Mouse (Mus musculus) heart, embryonic 12.5 days (tissue): ENCODE measurements around the gene Taf12. TPM values are rescaled to one million over a fixed set of nuclear protein-coding genes. Genes with fewer than 3 reads are reported as not detected.
"Not testable (repeated sequence)": the region's sequence is repeated elsewhere in the genome, so short reads cannot be mapped to it uniquely, and the experiment has no call there.

Experiments
- ATAC-seq: fragments of 200-750 bp; cut with Nextera tagmentation; 2 replicates; pipeline ENCODE4 v1.8.0; 2017; ENCODE audit warnings: moderate TSS enrichment, moderate library complexity; ENCODE audit not compliant: insufficient number of reproducible peaks, low FRiP score
- H3K27ac ChIP-seq: fragments of 300-500 bp; sonication (generic); 2 replicates; pipeline ENCODE4 v1.5.1; 2016; ENCODE audit warnings: mild to moderate bottlenecking, moderate library complexity; ENCODE audit not compliant: poor library complexity, severe bottlenecking
- H3K27me3 ChIP-seq: fragments of 300-500 bp; sonication (generic); replicated peaks from 2 replicates; pipeline ENCODE4 v1.6.1; 2016; ENCODE audit warnings: mild to moderate bottlenecking, moderate library complexity
- H3K36me3 ChIP-seq: fragments of 300-500 bp; sonication (generic); 2 replicates; pipeline ENCODE4 v1.6.1; 2016; ENCODE audit warnings: mild to moderate bottlenecking, moderate library complexity
- H3K4me1 ChIP-seq: fragments of 300-500 bp; sonication (generic); replicated peaks from 2 replicates; pipeline ENCODE4 v1.6.1; 2016; ENCODE audit warnings: mild to moderate bottlenecking
- H3K4me2 ChIP-seq: fragments of 300-500 bp; sonication (generic); 2 replicates; pipeline ENCODE4 v1.6.1; 2016; ENCODE audit warnings: mild to moderate bottlenecking, moderate library complexity
- H3K4me3 ChIP-seq: fragments of 300-500 bp; sonication (generic); 2 replicates; pipeline ENCODE4 v1.5.1; 2016; ENCODE audit warnings: mild to moderate bottlenecking
- H3K9ac ChIP-seq: fragments of 300-500 bp; sonication (generic); 2 replicates; pipeline ENCODE4 v1.6.1; 2016; ENCODE audit warnings: mild to moderate bottlenecking, moderate library complexity
- H3K9me3 ChIP-seq: fragments of 300-500 bp; sonication (generic); replicated peaks from 2 replicates; pipeline ENCODE4 v1.6.1; 2016; ENCODE audit warnings: mild to moderate bottlenecking, moderate library complexity
- WGBS: fragments of 180-500 bp; shearing (Covaris S2); methylation state at CpG from one replicate; pipeline ENCODE4 v1.1.7; 2016; 5-methylcytosine and 5-hydroxymethylcytosine counted together
- polyA plus RNA-seq: library from polyadenylated mRNA; unstranded; fragments of >200 nt; fragmentation: Nextera tagmentation; extraction: Ambion mirVana; gene quantifications from 2 replicates; pipeline ENCODE4 v1.2.1, GENCODE M21; 2016

Gene Taf12
- polyA plus RNA-seq, 1 experiment from 2014 or later: 34.7 TPM

DNA sequence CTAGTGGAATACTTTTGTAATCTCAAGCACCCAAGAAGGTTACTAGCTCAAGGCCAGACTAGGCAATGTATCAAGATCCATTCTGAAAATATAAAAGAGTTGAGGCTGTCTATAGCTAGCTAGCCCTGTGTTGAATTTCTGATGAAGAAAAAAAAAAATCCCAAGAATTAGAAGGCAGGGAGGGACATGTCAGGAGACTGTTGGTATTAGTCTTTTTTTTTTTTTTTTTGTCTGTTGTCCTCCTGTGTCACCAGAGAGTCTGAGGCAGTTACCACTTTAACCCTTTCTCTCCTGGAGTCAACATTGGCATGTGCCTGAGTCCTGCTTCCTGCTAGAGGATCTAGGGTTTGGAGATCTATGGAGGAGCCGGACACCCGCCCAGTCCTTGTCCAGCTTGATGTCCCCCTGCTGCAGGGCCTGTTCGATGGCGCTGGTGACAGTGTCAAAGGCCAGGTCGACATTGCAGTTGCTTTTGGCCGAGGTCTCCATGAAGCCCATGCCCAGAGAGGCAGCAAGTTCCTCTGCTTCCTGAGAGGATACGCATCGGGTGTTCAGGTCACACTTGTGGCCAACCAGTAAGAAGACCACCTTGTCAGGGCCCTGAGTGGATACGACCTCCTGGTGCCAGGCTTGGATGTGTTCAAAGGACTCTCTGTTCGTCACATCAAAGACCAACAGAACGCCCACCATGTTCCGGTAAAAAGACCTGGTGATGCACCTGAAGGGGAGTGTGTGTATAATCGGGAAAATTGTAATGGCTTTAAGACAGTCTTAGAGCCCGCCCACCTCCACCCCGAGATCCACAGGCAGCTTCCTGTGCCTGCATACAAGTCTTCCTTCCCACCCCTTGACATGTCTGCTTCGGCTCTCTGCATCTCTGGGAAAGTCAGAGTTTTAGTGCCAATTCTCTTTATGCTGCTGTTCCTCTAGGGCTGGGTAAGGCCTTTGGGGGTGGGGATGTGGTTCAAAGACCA lies 28.1 kb downstream of the Taf12 start:
- no peaks in the 10 kb centered on the region for H3K36me3 ChIP-seq
- no peaks in the 10 kb centered on the region for H3K9me3 ChIP-seq
- peak overlapping the region; percentile 63 for H3K4me3 ChIP-seq
- no peaks in the 10 kb centered on the region for H3K27me3 ChIP-seq
- WGBS: 65% methylated on average over 16 of the region's 16 CpGs
- H3K4me1 ChIP-seq: peaks cover 15% of the 10 kb centered on the region
- H3K4me2 ChIP-seq: peak overlapping the region; percentile 90
- H3K9ac ChIP-seq: peak overlapping the region; percentile 77
- no peak overlapping the region for H3K27ac ChIP-seq
- ATAC-seq: no peak

DNA sequence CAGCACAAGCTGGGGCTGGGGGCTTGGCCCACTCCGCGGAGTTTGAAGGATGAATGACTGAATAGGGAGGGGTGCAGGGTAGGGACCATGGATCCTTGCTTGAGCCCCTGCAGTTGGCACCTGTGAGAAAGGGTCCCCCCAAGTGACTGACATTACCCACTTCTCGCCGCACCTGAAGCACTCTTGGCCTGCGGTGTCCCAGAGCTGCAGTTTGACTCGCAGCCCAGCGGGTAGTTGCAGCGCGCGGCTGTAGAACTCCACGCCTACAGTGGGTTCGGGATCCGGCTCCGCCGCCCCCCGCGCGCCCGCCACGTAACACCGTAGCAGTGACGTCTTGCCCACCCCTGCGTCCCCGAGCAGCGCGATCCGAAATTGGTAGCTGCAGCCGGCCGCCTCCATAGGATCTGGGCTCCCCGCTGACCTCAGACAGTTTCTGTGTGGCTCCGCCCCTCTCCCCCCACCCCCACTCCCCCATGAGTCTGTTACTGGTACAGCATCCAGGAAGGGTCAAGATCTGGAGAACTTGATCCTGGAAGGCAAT lies 28.8 kb downstream of the Taf12 start, which contains the start of gene Rab42:
Rab42 (minus strand) TSS at position 447 of the 541 bp plus-strand sequence.
- Histone ChIP-seq H3K27ac (no peak within 1 kb of the TSS), H3K4me2 (peak within 1 kb of the TSS; percentile 90), H3K4me3 (peak within 1 kb of the TSS; percentile 63), H3K9me3 (no peaks in the 10 kb centered on the region), H3K36me3 (no peaks in the 10 kb centered on the region), H3K9ac (peak within 1 kb of the TSS; percentile 77), H3K4me1 (peaks cover 15% of the 10 kb centered on the region), H3K27me3 (no peaks in the 10 kb centered on the region)
- ATAC-seq: peak; percentile 69
- 3% methylated on average over 31 of the region's 31 CpGs for WGBS

DNA sequence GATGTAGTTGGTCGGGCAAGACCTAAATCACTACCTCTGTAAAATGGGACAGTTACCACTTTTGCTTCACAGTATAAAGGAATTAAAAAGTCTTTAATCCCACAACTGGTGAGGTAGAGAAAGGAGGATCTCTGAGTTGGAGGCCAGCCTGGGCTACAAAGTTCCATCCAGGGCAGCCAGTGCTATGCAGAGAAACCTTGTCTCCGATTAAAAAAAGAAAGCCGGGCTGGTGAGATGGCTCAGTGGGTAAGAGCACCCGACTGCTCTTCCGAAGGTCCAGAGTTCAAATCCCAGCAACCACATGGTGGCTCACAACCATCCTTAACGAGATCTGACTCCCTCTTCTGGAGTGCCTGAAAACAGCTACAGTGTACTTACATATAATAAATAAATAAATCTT lies 29.3 kb downstream of the Taf12 start:
- Histone ChIP-seq H3K4me1 (peaks cover 15% of the 10 kb centered on the region), H3K9ac (peak overlapping the region; percentile 77; the same call in 1 of the 2 replicates), H3K4me2 (peak overlapping the region; percentile 90), H3K4me3 (peak overlapping the region; percentile 63)
- not testable (repeated sequence) for H3K27me3 ChIP-seq, H3K9me3 ChIP-seq, H3K27ac ChIP-seq, ATAC-seq, H3K36me3 ChIP-seq
- 39% methylated on average over 6 of the region's 6 CpGs for WGBS

- Histone ChIP-seq H3K27ac (no peak overlapping the region), H3K4me2 (no peak overlapping the region), H3K9me3 (no peaks in the 10 kb centered on the region), H3K9ac (no peak overlapping the region), H3K27me3 (no peaks in the 10 kb centered on the region), H3K4me3 (no peak overlapping the region), H3K4me1 (peaks cover 23% of the 10 kb centered on the region), H3K36me3 (peaks cover 9% of the 10 kb centered on the region)
- 70% methylated on average over 8 of the region's 8 CpGs for WGBS
- no peak for ATAC-seq
Measured at GRCm38 (mm10) chr4:132305276-132305675, 31.1 kb downstream of the Taf12 start.

GRCm38 (mm10) chr4:132306004-132306403 lies 31.8 kb downstream of the Taf12 start:
- Histone ChIP-seq H3K4me3 (no peak overlapping the region), H3K4me2 (no peak overlapping the region), H3K27ac (no peak overlapping the region), H3K4me1 (peaks cover 23% of the 10 kb centered on the region), H3K9me3 (no peaks in the 10 kb centered on the region), H3K9ac (no peak overlapping the region), H3K27me3 (no peaks in the 10 kb centered on the region), H3K36me3 (peaks cover 16% of the 10 kb centered on the region)
- ATAC-seq: no peak
- 77% methylated on average over 6 of the region's 6 CpGs for WGBS

DNA sequence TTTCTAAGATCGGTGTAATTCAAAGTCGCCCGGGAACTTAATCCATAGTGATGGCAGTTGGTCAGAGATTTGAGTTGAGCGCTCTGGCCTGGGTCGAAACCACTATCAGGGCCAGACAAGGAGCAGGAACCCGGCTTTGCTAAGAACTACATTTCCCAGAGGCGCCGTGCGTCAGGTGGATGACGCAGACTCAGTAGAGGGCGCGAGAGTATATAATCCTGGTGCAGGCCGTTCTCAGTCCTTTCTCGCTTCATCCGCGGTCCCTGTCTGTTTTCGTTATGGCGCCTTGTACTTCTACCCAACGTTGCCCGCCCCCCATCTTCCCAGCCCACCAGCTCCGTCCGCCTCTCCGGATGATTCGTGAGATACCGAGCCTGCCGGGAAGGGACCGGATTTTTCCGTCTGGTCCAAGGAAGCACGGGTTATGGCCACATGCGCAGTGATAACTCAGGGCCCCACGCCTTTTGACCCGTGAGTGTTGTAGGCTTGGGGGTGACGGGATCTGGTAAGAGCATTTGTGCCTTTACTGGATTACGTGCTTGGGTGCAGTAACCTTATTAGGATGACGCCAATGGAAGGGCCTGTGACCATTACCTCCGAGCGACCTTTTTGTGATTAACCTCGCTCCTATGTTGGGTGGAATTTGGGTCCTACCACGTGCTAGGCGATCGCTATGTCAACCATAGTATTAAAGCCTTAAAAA lies 34.4 kb downstream of the Taf12 start:
- Histone ChIP-seq H3K4me1 (peaks cover 8% of the 10 kb centered on the region), H3K4me2 (peak overlapping the region; percentile 84), H3K27ac (peak overlapping the region; percentile 82), H3K36me3 (peaks cover 39% of the 10 kb centered on the region), H3K27me3 (no peaks in the 10 kb centered on the region), H3K4me3 (peak overlapping the region; percentile 72), H3K9ac (peak overlapping the region; percentile 88), H3K9me3 (no peaks in the 10 kb centered on the region)
- peak; percentile 94 for ATAC-seq
- under 1% methylated on average over 41 of the region's 41 CpGs for WGBS

DNA sequence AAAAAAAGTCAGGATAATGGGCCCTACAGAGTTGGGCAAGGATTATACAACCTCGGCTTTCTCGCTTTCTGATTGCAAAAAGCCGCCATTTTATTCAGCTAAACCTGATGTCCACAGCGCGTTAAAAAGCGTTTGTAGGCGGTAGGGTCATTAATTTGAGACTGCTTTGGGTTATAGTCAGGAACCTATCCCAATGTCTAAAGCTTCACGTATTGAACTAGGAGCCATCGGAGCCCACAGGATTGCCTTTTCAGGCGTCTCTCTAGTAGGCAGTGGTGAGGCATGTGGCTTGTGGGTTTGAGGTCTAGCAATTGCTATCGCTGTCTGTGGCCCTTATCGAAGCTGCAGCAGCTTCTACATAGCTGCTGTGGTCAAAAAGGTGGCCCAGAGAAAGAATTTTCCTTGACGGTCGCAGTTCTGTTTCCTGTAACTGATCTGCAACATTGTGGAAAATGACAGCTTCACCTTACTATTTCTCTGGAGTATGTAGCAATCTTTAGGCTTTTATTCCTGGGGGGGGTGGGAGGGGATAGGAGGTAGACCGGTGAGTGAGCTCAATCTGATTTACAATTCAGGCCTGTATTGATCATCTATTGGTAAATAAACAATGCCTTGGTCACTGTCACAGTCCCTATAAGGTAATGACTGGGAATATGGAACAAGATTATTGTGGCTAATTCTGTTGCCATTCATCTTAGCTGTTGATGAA lies 35.1 kb downstream of the Taf12 start:
- peak overlapping the region; percentile 72 for H3K4me3 ChIP-seq
- peak overlapping the region; percentile 84 for H3K4me2 ChIP-seq
- peak overlapping the region; percentile 88 for H3K9ac ChIP-seq
- H3K27me3 ChIP-seq: no peaks in the 10 kb centered on the region
- no peaks in the 10 kb centered on the region for H3K9me3 ChIP-seq
- ATAC-seq: no peak
- H3K36me3 ChIP-seq: peaks cover 46% of the 10 kb centered on the region
- under 1% methylated on average over 15 of the region's 15 CpGs for WGBS
- H3K4me1 ChIP-seq: peaks cover 8% of the 10 kb centered on the region
- peak overlapping the region; percentile 82 for H3K27ac ChIP-seq

GRCm38 (mm10) chr4:132309849-132310472 lies 35.8 kb downstream of the Taf12 start:
- Histone ChIP-seq H3K36me3 (peaks cover 46% of the 10 kb centered on the region), H3K9me3 (no peaks in the 10 kb centered on the region), H3K9ac (peak overlapping the region; percentile 88), H3K4me3 (peak overlapping the region; percentile 72), H3K4me1 (peaks cover 8% of the 10 kb centered on the region), H3K4me2 (peak overlapping the region; percentile 84), H3K27ac (peak overlapping the region; percentile 82), H3K27me3 (no peaks in the 10 kb centered on the region)
- ATAC-seq: no peak
- WGBS: 32% methylated on average over 10 of the region's 10 CpGs

- no peak overlapping the region for H3K4me3 ChIP-seq
- H3K9ac ChIP-seq: no peak overlapping the region
- peaks cover 14% of the 10 kb centered on the region for H3K4me1 ChIP-seq
- H3K4me2 ChIP-seq: no peak overlapping the region
- ATAC-seq: no peak
- 45% methylated on average over 1 of the region's 1 CpGs for WGBS
- no peak overlapping the region for H3K27ac ChIP-seq
- peaks cover 52% of the 10 kb centered on the region for H3K36me3 ChIP-seq
- no peaks in the 10 kb centered on the region for H3K9me3 ChIP-seq
- no peaks in the 10 kb centered on the region for H3K27me3 ChIP-seq
Measured at GRCm38 (mm10) chr4:132311209-132311608, 37.0 kb downstream of the Taf12 start.

GRCm38 (mm10) chr4:132311801-132312200 lies 37.6 kb downstream of the Taf12 start:
- no peak overlapping the region for H3K9ac ChIP-seq
- 53% methylated on average over 3 of the region's 3 CpGs for WGBS
- ATAC-seq: no peak
- H3K4me2 ChIP-seq: no peak overlapping the region
- H3K27ac ChIP-seq: no peak overlapping the region
- peaks cover 14% of the 10 kb centered on the region for H3K4me1 ChIP-seq
- no peaks in the 10 kb centered on the region for H3K27me3 ChIP-seq
- peaks cover 56% of the 10 kb centered on the region for H3K36me3 ChIP-seq
- no peak overlapping the region for H3K4me3 ChIP-seq
- no peaks in the 10 kb centered on the region for H3K9me3 ChIP-seq
